ENCODE assay signal across 8 mouse cellular contexts in genomic region chr12:79663131-79663892, GRCm38 (mm10).
DNase-seq lines count a peak whose midpoint lies in the region; ATAC-seq and TF ChIP-seq lines count a peak whose summit lies in the region.

No protein-coding gene starts in this region.

- no peak overlapping the region for H3K9ac ChIP-seq in lung, embryonic 14.5 days
- no peak overlapping the region for H3K9ac ChIP-seq in limb, embryonic 12.5 days (replicated peaks)
- H3K9ac ChIP-seq in stomach, embryonic 16.5 days (ENCODE audit: low read length), result 0 out of 2 replicates have a peak overlapping the region, but pooled peaks have one; percentile 9

- no peak for TF ChIP-seq CTCF in lung, embryonic 14.5 days (IDR thresholded peaks at IDR 0.05; ENCODE audit: low read depth)
- no peak for TF ChIP-seq CTCF in gastrocnemius, adult 2 months (IDR thresholded peaks at IDR 0.05)

- peaks cover 38% of the 10 kb centered on the region for H3K4me1 ChIP-seq in lung, embryonic 14.5 days (ENCODE audit: insufficient read depth)
- H3K4me1 ChIP-seq in limb, embryonic 12.5 days (replicated peaks), result peaks cover 46% of the 10 kb centered on the region
- peaks cover 26% of the 10 kb centered on the region for H3K4me1 ChIP-seq in stomach, embryonic 16.5 days (ENCODE audit: control insufficient read depth, insufficient read depth, low read length)

- H3K4me3 ChIP-seq in lung, embryonic 14.5 days (ENCODE audit: low read depth, low read length), result no peak overlapping the region
- H3K4me3 ChIP-seq in gastrocnemius, adult 2 months, result peak overlapping the region; percentile 46
- H3K4me3 ChIP-seq in limb, embryonic 12.5 days (replicated peaks), result no peak overlapping the region
- H3K4me3 ChIP-seq in stomach, embryonic 16.5 days (replicated peaks; ENCODE audit: low read length), result no peak overlapping the region

- H3K27me3 ChIP-seq in lung, embryonic 14.5 days (ENCODE audit: insufficient read depth, low read length), result no peaks in the 10 kb centered on the region
- H3K27me3 ChIP-seq in limb, embryonic 12.5 days, result no peaks in the 10 kb centered on the region
- no peaks in the 10 kb centered on the region for H3K27me3 ChIP-seq in stomach, embryonic 16.5 days (ENCODE audit: control insufficient read depth, insufficient read depth, low read length)

- no peaks in the 10 kb centered on the region for H3K36me3 ChIP-seq in lung, embryonic 14.5 days (ENCODE audit: insufficient read depth)
- H3K36me3 ChIP-seq in limb, embryonic 12.5 days, result 0 out of 2 replicates have a peak, but pooled peaks cover 3% of the 10 kb centered on the region
- no peaks in the 10 kb centered on the region for H3K36me3 ChIP-seq in stomach, embryonic 16.5 days (ENCODE audit: control insufficient read depth, insufficient read depth, low read length)

- no peak overlapping the region for H3K4me2 ChIP-seq in lung, embryonic 14.5 days
- H3K4me2 ChIP-seq in limb, embryonic 12.5 days, result no peak overlapping the region; the same call in 1 of the 2 replicates
- peak overlapping the region; percentile 3; the same call in 1 of the 2 replicates for H3K4me2 ChIP-seq in stomach, embryonic 16.5 days (ENCODE audit: low read depth, low read length)

- H3K9me3 ChIP-seq in lung, embryonic 14.5 days (ENCODE audit: low read depth, low read length), result no peaks in the 10 kb centered on the region
- H3K9me3 ChIP-seq in limb, embryonic 12.5 days, result 0 out of 2 replicates have a peak, but pooled peaks cover 4% of the 10 kb centered on the region
- H3K9me3 ChIP-seq in stomach, embryonic 16.5 days (replicated peaks; ENCODE audit: control insufficient read depth, low read length), result no peaks in the 10 kb centered on the region

- WGBS in lung, embryonic 14.5 days, result 28% methylated on average over 10 of the region's 10 CpGs
- 14% methylated on average over 10 of the region's 10 CpGs for WGBS in limb, embryonic 12.5 days
- WGBS in stomach, embryonic 16.5 days, result 17% methylated on average over 10 of the region's 10 CpGs

- intact Hi-C loops in gastrocnemius, adult 2 months (cut with DNase I), result loop anchor here (5.0 kb wide), 1 partner anchor 94 kb away; no protein-coding TSS in a partner anchor

- peak overlapping the region; percentile 82 for H3K27ac ChIP-seq in lung, embryonic 14.5 days (ENCODE audit: low read depth)
- peak overlapping the region; percentile 76 for H3K27ac ChIP-seq in gastrocnemius, adult 2 months
- peak overlapping the region; percentile 66 for H3K27ac ChIP-seq in limb, embryonic 12.5 days
- H3K27ac ChIP-seq in stomach, embryonic 16.5 days (ENCODE audit: low read length), result peak overlapping the region; percentile 78

- peak; percentile 66 for ATAC-seq in lung, embryonic 14.5 days (ENCODE audit: insufficient read depth)
- ATAC-seq in limb, embryonic 12.5 days (ENCODE audit: insufficient number of reproducible peaks, insufficient read depth, low FRiP score, low TSS enrichment, low read depth), result no peak
- peak; percentile 82; the same call in 1 of the 2 replicates for ATAC-seq in stomach, embryonic 16.5 days (ENCODE audit: insufficient read depth, low FRiP score)

- peak; percentile 84 for DNase-seq in lung, embryonic 14.5 days
- DNase-seq in lung, adult 18-20 months, result no peak
- peak; percentile 58 for DNase-seq in gastrocnemius, adult 2 months
- DNase-seq in natural killer cell, adult 2 months (ENCODE audit: low spot score in 2 of 2), result no peak
- DNase-seq in testis, postnatal 14 days (ENCODE audit: low spot score), result no peak
- DNase-seq in urinary bladder, adult 2 months (ENCODE audit: low spot score), result no peak

Comparison
In these comparisons a context has a peak if more than half of its experiments do, and no peak if none do; other contexts are left out.
1. DNase-seq: peak in lung, embryonic 14.5 days (single experiment) and gastrocnemius, adult 2 months (single experiment); none in lung, adult 18-20 months (0 of 2), natural killer cell, adult 2 months (0 of 2), testis, postnatal 14 days (single experiment) and urinary bladder, adult 2 months (single experiment).
2. Peak in every context shown above with its lines, with median percentiles within 50 percentile points of each other: H3K27ac ChIP-seq.